Mouse (Mus musculus) kidney, postnatal 0 days (tissue): Measurements from ENCODE around the gene Fbn1. TPM values are rescaled to one million over a fixed set of nuclear protein-coding genes. Genes with fewer than 3 reads are reported as not detected.

ENCODE experiments used
- ATAC-seq: fragments of 200-750 bp; cut with Nextera tagmentation; replicated peaks from 2 replicates; pipeline ENCODE4 v1.8.0; 2017; ENCODE audit warnings: low read depth, moderate number of reproducible peaks, moderate TSS enrichment, moderate library complexity; ENCODE audit not compliant: low FRiP score
- DNase-seq: peaks from one replicate; pipeline ENCODE4 v3.0.0-alpha.2; 2016; ENCODE audit warnings: low spot score
- H3K27ac ChIP-seq: fragments of 300-500 bp; sonication (generic); 2 replicates; pipeline ENCODE4 v1.5.1; 2014; ENCODE audit warnings: mild to moderate bottlenecking
- H3K27me3 ChIP-seq: fragments of 300-500 bp; sonication (generic); 2 replicates; pipeline ENCODE4 v1.6.1; 2014; ENCODE audit warnings: low read length, mixed read lengths; ENCODE audit not compliant: insufficient read depth
- H3K36me3 ChIP-seq: fragments of 300-500 bp; sonication (generic); 2 replicates; pipeline ENCODE4 v1.6.1; 2014; ENCODE audit warnings: low read length, mixed read lengths; ENCODE audit not compliant: insufficient read depth
- H3K4me1 ChIP-seq: fragments of 300-500 bp; sonication (generic); replicated peaks from 2 replicates; pipeline ENCODE4 v1.6.1; 2014; ENCODE audit warnings: antibody characterized with exemption, low read length, mixed read lengths; ENCODE audit not compliant: insufficient read depth
- H3K4me2 ChIP-seq: fragments of 300-500 bp; sonication (generic); 2 replicates; pipeline ENCODE4 v1.6.1; 2014; ENCODE audit warnings: mild to moderate bottlenecking, low read length, moderate library complexity, mixed read lengths
- H3K4me3 ChIP-seq: fragments of 300-500 bp; sonication (generic); replicated peaks from 2 replicates; pipeline ENCODE4 v1.5.1; 2014; ENCODE audit warnings: low read depth, low read length
- H3K9ac ChIP-seq: fragments of 300-500 bp; sonication (generic); 2 replicates; pipeline ENCODE4 v1.6.1; 2014; ENCODE audit warnings: low read depth, low read length
- H3K9me3 ChIP-seq: fragments of 300-500 bp; sonication (generic); replicated peaks from 2 replicates; pipeline ENCODE4 v1.6.1; 2016; ENCODE audit warnings: low read length, inconsistent platforms, mixed read lengths
- CTCF ChIP-seq: IDR thresholded peaks from 2 replicates; pipeline ENCODE4 v1.5.1; 2016; ENCODE audit warnings: antibody characterized with exemption, low read depth, mild to moderate bottlenecking, moderate library complexity
- WGBS: fragments of 180-500 bp; shearing (Covaris S2); extraction: QIAGEN DNeasy Blood & Tissue Kit; methylation state at CpG from one replicate; pipeline ENCODE4 v1.1.7; 2014; 5-methylcytosine and 5-hydroxymethylcytosine counted together
- polyA plus RNA-seq: library from polyadenylated mRNA; unstranded; fragments of >200 nt; fragmentation: Nextera tagmentation; extraction: Ambion mirVana; gene quantifications from 2 replicates; pipeline ENCODE4 v1.2.1, GENCODE M21; 2015

Gene Fbn1
- polyA plus RNA-seq, 1 experiment from 2014 or later: 13.2 TPM

DNA sequence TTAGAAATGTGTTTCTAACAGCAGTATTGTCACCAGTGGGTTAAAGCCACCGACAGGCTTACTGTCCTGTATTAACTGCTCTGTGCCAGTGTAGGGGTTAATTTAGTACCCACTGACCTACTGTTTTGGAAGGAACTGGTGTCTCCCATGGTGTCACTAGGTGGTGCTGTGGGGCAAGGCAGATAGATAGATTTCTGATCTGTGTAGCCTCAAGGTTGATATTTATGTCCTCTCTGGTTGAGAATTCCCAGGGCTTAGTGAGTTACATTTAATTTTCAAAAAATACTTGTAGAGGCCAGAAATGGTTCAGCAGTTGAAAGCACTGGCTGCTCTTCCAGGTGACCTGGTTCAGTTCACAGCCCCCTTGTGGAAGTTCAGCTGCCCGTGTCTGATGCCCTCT lies 255.5 kb downstream of the Fbn1 start:
- Histone ChIP-seq H3K36me3 (peaks cover 23% of the 10 kb centered on the region; the same call in 1 of the 2 replicates), H3K4me2 (no peak overlapping the region), H3K9me3 (no peaks in the 10 kb centered on the region), H3K27ac (no peak overlapping the region), H3K4me3 (no peak overlapping the region), H3K4me1 (no peaks in the 10 kb centered on the region), H3K27me3 (no peaks in the 10 kb centered on the region), H3K9ac (no peak overlapping the region)
- TF ChIP-seq CTCF: peak; percentile 67
- WGBS: 45% methylated on average over 2 of the region's 2 CpGs
- ATAC-seq: no peak
- peak; percentile 64 for DNase-seq

- H3K9me3 ChIP-seq: no peaks in the 10 kb centered on the region
- H3K27ac ChIP-seq: no peak overlapping the region
- TF ChIP-seq CTCF: no peak; the same call in 1 of the 2 replicates
- no peaks in the 10 kb centered on the region for H3K4me1 ChIP-seq
- H3K36me3 ChIP-seq: peaks cover 18% of the 10 kb centered on the region; the same call in 1 of the 2 replicates
- H3K4me2 ChIP-seq: no peak overlapping the region
- ATAC-seq (no peak), DNase-seq (no peak)
- 88% methylated on average over 4 of the region's 4 CpGs for WGBS
- no peaks in the 10 kb centered on the region for H3K27me3 ChIP-seq
- H3K9ac ChIP-seq: no peak overlapping the region
- no peak overlapping the region for H3K4me3 ChIP-seq
Observed at GRCm38 (mm10) chr2:125251781-125252180, 256.0 kb downstream of the Fbn1 start.

Other genes starting within 250 kb of the Fbn1 start
- gene Gm9913, start 2.9 kb downstream of the Fbn1 start, polyA plus RNA-seq: 0.20 and 0.26 TPM in 2 replicates
- 2.4 and 3.4 TPM in 2 replicates for gene Cep152, start 117.1 kb upstream of the Fbn1 start, polyA plus RNA-seq
- gene Eid1, start 165.1 kb upstream of the Fbn1 start, polyA plus RNA-seq: 106 and 120 TPM in 2 replicates
- 0.23 and 0.37 TPM in 2 replicates for gene Shc4, start 216.2 kb upstream of the Fbn1 start, polyA plus RNA-seq